Mouse (Mus musculus): ENCODE data around the gene Ubl3. TPM values are rescaled to one million over a fixed set of nuclear protein-coding genes. Genes with fewer than 3 reads are reported as not detected.

Ubl3 gene
- 113 and 118 TPM in 2 replicates for polyA plus RNA-seq (2012; rRNA removed)

DNA sequence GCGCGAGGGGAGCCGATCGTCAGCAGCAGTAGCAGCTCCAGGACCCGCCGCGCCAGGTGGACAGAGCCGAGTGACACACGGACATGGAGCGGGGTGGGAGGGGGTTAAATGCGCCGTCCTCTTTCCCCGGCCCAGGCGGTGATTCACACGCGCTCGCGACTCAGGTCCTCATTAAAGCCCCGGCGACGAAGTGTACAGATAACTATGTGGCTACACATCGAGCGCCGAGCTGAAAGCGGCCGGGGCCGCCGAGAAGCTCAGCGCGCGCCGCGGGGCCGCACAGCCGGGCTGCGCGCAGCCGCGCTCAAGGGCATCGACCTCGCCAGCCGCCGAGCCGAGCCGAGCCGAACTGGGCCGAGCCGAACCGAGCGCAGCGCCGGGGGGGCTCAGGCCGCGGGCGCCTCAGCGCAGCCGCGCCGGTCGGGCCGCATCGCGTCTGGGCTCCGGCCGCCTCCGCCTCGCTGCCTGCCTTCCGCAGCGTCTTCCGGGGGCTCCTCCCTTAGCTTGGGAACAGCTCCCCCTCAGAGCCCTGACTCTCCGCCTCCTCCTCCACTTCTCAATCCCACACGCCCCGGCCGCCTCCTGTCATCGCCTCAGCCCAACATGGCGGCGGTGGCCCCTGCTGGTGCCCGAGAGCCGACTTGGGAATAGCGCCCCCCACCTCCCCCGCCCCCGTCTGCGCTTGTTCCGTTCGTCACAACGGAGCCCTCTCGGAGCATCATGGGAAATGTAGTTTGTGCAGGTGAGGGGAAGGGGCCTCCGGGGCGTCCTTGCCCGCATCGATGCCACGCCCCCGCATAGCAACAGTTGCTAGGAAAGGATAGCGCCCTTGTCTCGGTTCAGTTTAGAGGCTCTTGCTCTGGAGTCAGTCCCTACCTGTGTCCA lies at the start of gene Ubl3:
TSS of gene Ubl3 (minus strand) at position 603 of the 885 bp plus-strand sequence.
- TF ChIP-seq CTCF (IDR thresholded peaks at IDR 0.05; ENCODE audit: insufficient read depth, low read length): no peak
- TF ChIP-seq POLR2A (IDR thresholded peaks at IDR 0.05; ENCODE audit: borderline replicate concordance, extremely low read depth, low read depth, low read length): peak; percentile 82; the same call in 1 of the 2 replicates
- under 1% methylated on average over 68 of the region's 95 CpGs for WGBS
- Histone ChIP-seq H3K4me1 (ENCODE audit: control insufficient read depth, insufficient read depth, low read length) (peaks cover 19% of the 10 kb centered on the region), H3K4me3 (replicated peaks; ENCODE audit: extremely low read depth, low read depth, low read length) (peak within 1 kb of the TSS; percentile 93)
- DNase-seq: peak; percentile 89

DNA sequence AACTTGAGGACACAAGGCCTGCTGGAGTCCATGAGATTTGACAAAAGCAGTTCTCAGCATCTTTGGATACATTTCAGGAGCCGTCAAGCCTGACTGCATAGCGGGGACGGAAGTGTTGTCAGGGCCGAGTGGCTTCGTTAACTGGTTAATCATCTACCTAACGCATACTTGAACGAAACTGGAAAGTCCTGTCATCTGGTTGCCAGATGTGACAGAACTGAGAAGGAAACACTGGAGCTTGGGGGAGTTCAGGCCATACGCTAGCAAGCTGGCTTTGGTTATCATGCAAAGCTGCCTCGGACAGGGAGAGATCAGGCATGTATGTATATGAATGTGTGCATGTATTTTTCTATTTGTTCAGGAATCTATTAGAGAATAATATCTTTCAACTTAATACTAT lies 45.8 kb upstream of the Ubl3 start:
- peaks cover 2% of the 10 kb centered on the region; the same call in 1 of the 2 replicates for H3K4me1 ChIP-seq (ENCODE audit: control insufficient read depth, insufficient read depth, low read length)
- 67% methylated on average over 9 of the region's 9 CpGs for WGBS
- H3K4me3 ChIP-seq (replicated peaks; ENCODE audit: extremely low read depth, low read depth, low read length): no peak overlapping the region
- DNase-seq: peak; percentile 17
- TF ChIP-seq CTCF (IDR thresholded peaks at IDR 0.05; ENCODE audit: insufficient read depth, low read length): no peak
- TF ChIP-seq POLR2A (IDR thresholded peaks at IDR 0.05; ENCODE audit: borderline replicate concordance, extremely low read depth, low read depth, low read length): no peak

DNA sequence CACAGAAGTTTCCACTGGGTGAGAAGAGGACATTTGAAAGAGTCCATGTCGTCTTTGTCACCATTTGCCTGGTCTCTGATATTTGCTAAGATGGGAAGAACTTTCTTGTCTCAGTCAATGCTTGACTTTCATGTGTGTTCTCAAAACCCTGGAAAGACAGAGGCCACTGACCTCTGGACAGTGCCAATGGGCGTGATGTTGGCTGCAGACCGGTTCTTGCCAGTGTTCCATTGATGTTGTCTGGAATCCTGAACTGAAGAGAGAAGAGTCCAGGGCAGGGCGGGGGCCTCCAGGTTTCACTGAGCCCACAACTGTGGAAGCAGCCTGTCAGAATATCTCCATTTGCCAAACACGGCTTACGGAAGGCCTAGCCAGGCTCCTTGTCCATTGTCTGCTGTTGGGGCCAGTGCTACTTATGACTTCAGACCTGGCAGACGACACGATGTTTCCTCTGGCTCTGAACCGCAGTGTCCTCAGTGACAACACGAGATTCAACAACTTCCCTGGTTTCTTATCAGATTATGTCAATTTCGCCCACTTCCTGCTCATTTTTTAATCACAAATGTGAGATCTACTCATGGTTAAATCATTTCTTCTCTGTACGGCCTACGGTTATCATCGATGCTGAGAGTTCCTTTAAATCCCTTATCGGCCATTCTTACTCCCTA lies 43.6 kb upstream of the Ubl3 start:
- WGBS: 72% methylated on average over 15 of the region's 15 CpGs
- Histone ChIP-seq H3K4me1 (ENCODE audit: control insufficient read depth, insufficient read depth, low read length) (peaks cover 2% of the 10 kb centered on the region; the same call in 1 of the 2 replicates), H3K4me3 (replicated peaks; ENCODE audit: extremely low read depth, low read depth, low read length) (no peak overlapping the region)
- TF ChIP-seq POLR2A (IDR thresholded peaks at IDR 0.05; ENCODE audit: borderline replicate concordance, extremely low read depth, low read depth, low read length): no peak
- TF ChIP-seq CTCF (IDR thresholded peaks at IDR 0.05; ENCODE audit: insufficient read depth, low read length): no peak
- no peak for DNase-seq

DNA sequence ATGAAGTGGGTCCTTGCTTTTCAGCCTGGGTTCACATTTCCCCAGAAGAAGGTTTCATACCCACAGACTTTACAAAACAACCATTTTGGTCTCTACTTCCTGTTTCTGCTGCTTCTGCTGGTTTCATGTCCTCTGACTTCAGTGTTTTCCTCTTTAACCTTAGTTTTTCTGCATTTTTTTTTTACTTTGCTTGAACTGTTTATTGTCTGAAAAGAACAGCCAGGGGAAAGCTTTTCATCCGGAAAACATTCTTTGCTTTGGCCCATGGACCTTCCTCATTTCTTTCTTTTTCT lies 42.8 kb upstream of the Ubl3 start:
- H3K4me1 ChIP-seq (ENCODE audit: control insufficient read depth, insufficient read depth, low read length): peaks cover 2% of the 10 kb centered on the region; the same call in 1 of the 2 replicates
- 44% methylated on average over 1 of the region's 1 CpGs for WGBS
- no peak for DNase-seq
- no peak overlapping the region for H3K4me3 ChIP-seq (replicated peaks; ENCODE audit: extremely low read depth, low read depth, low read length)
- TF ChIP-seq POLR2A (IDR thresholded peaks at IDR 0.05; ENCODE audit: borderline replicate concordance, extremely low read depth, low read depth, low read length) (no peak), CTCF (IDR thresholded peaks at IDR 0.05; ENCODE audit: insufficient read depth, low read length) (no peak)

DNA sequence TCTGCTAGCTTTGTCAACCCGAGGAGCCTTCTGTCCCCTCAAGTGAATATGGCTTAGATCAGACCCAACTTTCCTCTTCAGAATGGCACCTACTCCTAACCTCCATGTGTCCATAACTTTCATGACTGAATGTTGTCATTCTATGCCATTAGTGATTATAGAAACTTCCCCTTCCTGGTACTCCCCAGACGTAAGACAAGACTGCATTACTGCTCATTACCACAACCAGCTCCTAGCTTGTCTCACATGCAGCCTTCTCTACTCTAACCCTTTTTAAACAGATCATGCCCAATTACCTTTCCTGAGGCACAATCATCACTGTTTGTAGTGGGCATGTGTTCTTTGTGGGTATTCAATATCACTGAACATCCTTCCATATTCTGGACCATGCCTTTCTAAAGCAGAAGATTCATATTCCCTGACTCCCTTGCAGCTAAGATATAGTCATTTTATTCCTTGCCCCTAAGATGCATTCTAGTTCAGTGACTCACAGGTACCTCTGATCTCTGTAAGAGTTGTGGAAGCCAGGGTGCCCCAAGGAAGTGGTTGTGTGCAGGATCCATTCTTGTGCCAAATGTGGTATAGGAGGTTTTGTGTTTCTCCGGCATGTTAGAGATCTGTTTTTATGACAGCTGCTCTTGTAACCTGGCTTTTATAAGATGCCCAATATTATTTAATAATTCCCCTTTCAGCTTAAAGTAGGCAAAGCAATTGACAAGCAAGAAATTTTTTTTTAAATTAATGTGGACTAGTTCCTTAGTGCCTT lies 42.3 kb upstream of the Ubl3 start:
- 76% methylated on average over 3 of the region's 3 CpGs for WGBS
- no peak for TF ChIP-seq CTCF (IDR thresholded peaks at IDR 0.05; ENCODE audit: insufficient read depth, low read length)
- H3K4me3 ChIP-seq (replicated peaks; ENCODE audit: extremely low read depth, low read depth, low read length): no peak overlapping the region
- peaks cover 2% of the 10 kb centered on the region; the same call in 1 of the 2 replicates for H3K4me1 ChIP-seq (ENCODE audit: control insufficient read depth, insufficient read depth, low read length)
- DNase-seq: no peak

DNA sequence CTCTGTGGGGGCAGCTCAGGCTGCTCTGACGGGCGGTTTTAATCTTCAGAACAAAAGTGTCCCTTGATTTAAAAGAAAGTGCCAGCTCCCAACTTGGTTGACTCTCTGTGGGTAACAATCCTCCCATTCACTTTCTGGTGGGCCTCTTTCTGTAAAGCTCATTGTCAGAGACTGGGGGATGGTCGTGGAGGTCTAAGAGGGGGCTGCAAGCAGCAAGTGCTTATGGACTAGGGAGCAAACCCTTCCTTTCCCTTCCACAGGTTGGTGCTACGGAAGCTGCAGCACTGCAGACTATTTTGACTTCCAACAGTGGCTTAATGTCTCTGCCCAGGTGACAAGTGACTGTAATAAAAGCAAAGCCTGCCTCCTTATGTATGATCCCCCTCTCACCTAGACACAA lies 41.0 kb upstream of the Ubl3 start:
- TF ChIP-seq CTCF (IDR thresholded peaks at IDR 0.05; ENCODE audit: insufficient read depth, low read length): no peak
- TF ChIP-seq POLR2A (IDR thresholded peaks at IDR 0.05; ENCODE audit: borderline replicate concordance, extremely low read depth, low read depth, low read length): no peak
- WGBS: 68% methylated on average over 4 of the region's 4 CpGs
- Histone ChIP-seq H3K4me3 (replicated peaks; ENCODE audit: extremely low read depth, low read depth, low read length) (no peak overlapping the region), H3K4me1 (ENCODE audit: control insufficient read depth, insufficient read depth, low read length) (peaks cover 2% of the 10 kb centered on the region; the same call in 1 of the 2 replicates)
- DNase-seq: no peak

DNA sequence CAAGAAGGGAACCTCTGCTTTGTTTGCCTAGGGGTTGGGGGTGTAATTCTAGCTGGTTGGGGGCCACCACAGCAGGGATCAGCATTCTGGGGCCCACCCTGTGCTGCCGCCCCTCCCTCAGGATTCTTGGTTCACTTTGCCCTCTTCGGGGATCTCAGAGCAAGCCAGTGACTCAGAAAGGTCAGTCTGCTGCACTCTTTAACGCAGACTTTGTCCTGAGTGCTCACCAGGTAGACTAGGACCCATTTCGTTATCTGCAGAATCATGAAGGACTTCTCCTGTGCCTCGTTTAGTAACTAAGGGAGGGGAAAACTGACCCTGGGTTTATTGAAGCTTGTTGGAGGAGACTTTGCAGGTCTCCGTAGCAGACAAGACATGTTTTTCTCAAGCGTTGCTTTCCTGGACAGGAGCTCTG lies 38.9 kb upstream of the Ubl3 start:
- Histone ChIP-seq H3K4me1 (ENCODE audit: control insufficient read depth, insufficient read depth, low read length) (peaks cover 2% of the 10 kb centered on the region; the same call in 1 of the 2 replicates), H3K4me3 (replicated peaks; ENCODE audit: extremely low read depth, low read depth, low read length) (no peak overlapping the region)
- DNase-seq: no peak
- TF ChIP-seq CTCF (IDR thresholded peaks at IDR 0.05; ENCODE audit: insufficient read depth, low read length) (no peak), POLR2A (IDR thresholded peaks at IDR 0.05; ENCODE audit: borderline replicate concordance, extremely low read depth, low read depth, low read length) (no peak)
- WGBS: 61% methylated on average over 7 of the region's 7 CpGs

DNA sequence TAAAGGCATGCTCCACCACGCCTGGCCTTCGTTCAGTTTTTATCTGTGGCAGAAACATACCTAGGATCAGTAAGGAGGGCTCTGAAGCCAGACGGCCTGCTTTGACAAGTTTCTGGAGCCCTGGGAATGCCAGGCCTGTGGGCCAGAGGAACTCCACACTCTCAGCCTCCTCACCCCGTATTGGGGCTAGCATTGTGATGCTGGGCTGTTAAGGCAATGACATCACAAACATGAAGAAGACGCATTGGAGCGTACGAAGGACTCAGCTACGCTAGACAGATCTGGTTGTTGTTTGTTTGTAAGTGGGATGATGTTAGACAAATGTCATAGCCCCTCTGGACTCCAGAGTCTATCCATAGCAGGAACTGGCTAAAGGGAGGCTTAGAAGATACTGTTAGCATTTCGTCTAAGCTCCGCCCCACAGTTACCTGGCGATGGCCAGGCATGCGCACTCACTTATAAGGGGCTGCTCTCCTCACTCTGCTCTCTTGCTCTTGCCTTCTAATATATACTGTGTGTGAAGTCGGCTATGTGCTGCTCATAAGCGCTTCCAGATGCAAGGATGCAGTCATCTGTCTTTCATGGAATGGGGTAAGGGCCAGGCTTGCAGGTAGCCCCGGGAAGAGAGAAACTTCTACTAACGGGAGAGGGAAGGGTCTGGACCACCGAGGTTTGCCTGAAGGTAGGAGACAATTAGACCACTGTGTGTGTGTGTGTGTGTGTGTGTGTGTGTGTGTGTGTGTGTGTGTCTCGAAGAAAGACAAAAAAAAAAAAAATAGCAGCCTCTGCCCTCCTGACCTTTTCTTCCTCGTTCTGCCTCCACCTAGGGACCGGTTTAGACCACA lies 38.2 kb upstream of the Ubl3 start:
- TF ChIP-seq CTCF (IDR thresholded peaks at IDR 0.05; ENCODE audit: insufficient read depth, low read length): no peak
- TF ChIP-seq POLR2A (IDR thresholded peaks at IDR 0.05; ENCODE audit: borderline replicate concordance, extremely low read depth, low read depth, low read length): no peak
- Histone ChIP-seq H3K4me3 (replicated peaks; ENCODE audit: extremely low read depth, low read depth, low read length) (no peak overlapping the region), H3K4me1 (ENCODE audit: control insufficient read depth, insufficient read depth, low read length) (no peaks in the 10 kb centered on the region)
- WGBS: 68% methylated on average over 19 of the region's 20 CpGs
- no peak for DNase-seq

Data from lung, adult 2 months (tissue).